Mouse (Mus musculus) thymus, adult 2 months (tissue): ENCODE measurements around the gene Setd6.

Source experiments
- CTCF ChIP-seq: fragments of 200-500 bp; IDR thresholded peaks from 2 replicates; pipeline ENCODE4 v1.5.1; 2012; ENCODE audit warnings: mild to moderate bottlenecking, control low read depth, low read length, moderate library complexity, borderline replicate concordance; ENCODE audit not compliant: control insufficient read depth, poor library complexity, insufficient read depth; ENCODE audit errors: extremely low read depth
- POLR2A ChIP-seq: fragments of 200-500 bp; IDR thresholded peaks from 2 replicates; pipeline ENCODE4 v1.6.1; 2012; ENCODE audit warnings: mild to moderate bottlenecking, low read length, control low read depth, moderate library complexity; ENCODE audit not compliant: control insufficient read depth, poor library complexity, insufficient read depth; ENCODE audit errors: extremely low read depth

- TF ChIP-seq CTCF (no peak), POLR2A (no peak)
Observed at GRCm38 (mm10) chr8:95738596-95738995, 22.9 kb downstream of the Setd6 start.
